Mouse (Mus musculus): ENCODE results near the gene Srrt. TPM values are rescaled to one million over a fixed set of nuclear protein-coding genes. Genes with fewer than 3 reads are reported as not detected.

The Srrt gene
- polyA plus RNA-seq, 1 experiment from 2014 or later, result 68.0 TPM

GRCm38 (mm10) chr5:137295296-137295695 is 12.2 kb downstream of the Srrt start:
- Histone ChIP-seq H3K27ac (replicated peaks) (peak overlapping the region; percentile 100), H3K9ac (peak overlapping the region; percentile 89), H3K27me3 (peaks cover 7% of the 10 kb centered on the region; the same call in 1 of the 2 replicates), H3K4me2 (peak overlapping the region; percentile 100), H3K4me1 (replicated peaks) (peaks cover 57% of the 10 kb centered on the region), H3K4me3 (replicated peaks) (peak overlapping the region; percentile 83), H3K9me3 (replicated peaks) (no peaks in the 10 kb centered on the region), H3K36me3 (replicated peaks) (peaks cover 63% of the 10 kb centered on the region)
- ATAC-seq (ENCODE audit: insufficient read depth), result no peak
- 76% methylated on average over 9 of the region's 9 CpGs for WGBS (ENCODE audit: insufficient replicate concordance)

DNA sequence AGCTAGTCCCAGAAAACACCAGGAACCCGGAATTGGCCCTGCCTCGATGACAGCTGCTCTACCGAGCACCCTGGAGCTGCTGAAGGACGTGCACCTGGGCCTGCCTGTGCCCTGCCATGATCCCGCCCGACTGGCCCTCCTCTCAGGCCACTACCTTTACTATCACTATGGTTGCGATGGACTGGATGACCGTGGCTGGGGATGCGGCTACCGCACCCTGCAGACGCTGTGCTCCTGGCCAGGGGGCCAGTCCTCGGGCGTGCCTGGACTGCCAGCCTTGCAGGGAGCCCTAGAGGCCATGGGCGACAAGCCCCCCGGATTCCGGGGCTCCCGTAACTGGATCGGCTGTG is 12.8 kb downstream of the Srrt start:
- H3K9ac ChIP-seq, result peak overlapping the region; percentile 89
- H3K27ac ChIP-seq (replicated peaks), result peak overlapping the region; percentile 100
- peaks cover 57% of the 10 kb centered on the region for H3K36me3 ChIP-seq (replicated peaks)
- H3K4me2 ChIP-seq, result peak overlapping the region; percentile 100
- H3K27me3 ChIP-seq, result peaks cover 12% of the 10 kb centered on the region
- ATAC-seq (ENCODE audit: insufficient read depth), result peak; percentile 10
- peaks cover 63% of the 10 kb centered on the region for H3K4me1 ChIP-seq (replicated peaks)
- H3K4me3 ChIP-seq (replicated peaks), result peak overlapping the region; percentile 83
- 11% methylated on average over 18 of the region's 18 CpGs for WGBS (ENCODE audit: insufficient replicate concordance)
- H3K9me3 ChIP-seq (replicated peaks), result no peaks in the 10 kb centered on the region

GRCm38 (mm10) chr5:137293839-137294743 is 13.4 kb downstream of the Srrt start, which contains the start of gene Ufsp1:
Ufsp1 (plus strand) TSS chr5:137294629.
- Histone ChIP-seq H3K9me3 (replicated peaks) (no peaks in the 10 kb centered on the region), H3K27ac (replicated peaks) (peak within 1 kb of the TSS; percentile 100), H3K27me3 (peaks cover 18% of the 10 kb centered on the region), H3K4me3 (replicated peaks) (peak within 1 kb of the TSS; percentile 83), H3K36me3 (replicated peaks) (peaks cover 51% of the 10 kb centered on the region), H3K4me2 (peak within 1 kb of the TSS; percentile 100), H3K9ac (peak within 1 kb of the TSS; percentile 89), H3K4me1 (replicated peaks) (peaks cover 69% of the 10 kb centered on the region)
- ATAC-seq (ENCODE audit: insufficient read depth), result peak; percentile 63
- WGBS (ENCODE audit: insufficient replicate concordance), result under 1% methylated on average over 52 of the region's 52 CpGs

DNA sequence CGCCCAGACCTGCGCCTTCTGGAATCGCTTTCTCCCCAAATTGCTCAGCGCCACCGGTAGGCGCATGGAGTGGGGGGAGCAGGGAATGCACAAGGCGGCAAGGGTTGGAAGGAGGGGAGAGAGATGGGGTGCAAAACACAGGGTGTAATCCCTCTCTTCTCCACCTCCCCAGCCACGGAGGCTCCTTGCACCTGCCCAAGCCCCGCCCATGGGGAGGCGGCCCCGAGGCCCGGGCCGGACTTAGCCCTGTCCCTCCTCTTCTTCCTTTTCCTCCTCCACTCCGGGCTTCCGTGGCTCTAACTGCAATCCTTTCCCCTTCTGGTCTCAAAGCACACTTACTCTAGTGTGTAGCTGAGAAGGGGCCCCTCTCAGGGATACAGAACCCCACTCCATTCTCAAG is 14.2 kb downstream of the Srrt start:
- H3K9ac ChIP-seq, result peak overlapping the region; percentile 89

GRCm38 (mm10) chr5:137291381-137291926 is 16.0 kb downstream of the Srrt start:
- H3K4me2 ChIP-seq, result peak overlapping the region; percentile 100
- WGBS (ENCODE audit: insufficient replicate concordance), result 66% methylated on average over 15 of the region's 15 CpGs
- peak overlapping the region; percentile 83 for H3K4me3 ChIP-seq (replicated peaks)

More for the DNA sequence above, 14.2 kb downstream of the Srrt start:
- Histone ChIP-seq H3K36me3 (replicated peaks) (peaks cover 43% of the 10 kb centered on the region), H3K4me1 (replicated peaks) (peaks cover 75% of the 10 kb centered on the region), H3K9me3 (replicated peaks) (no peaks in the 10 kb centered on the region), H3K27ac (replicated peaks) (peak overlapping the region; percentile 100), H3K4me2 (peak overlapping the region; percentile 100), H3K27me3 (peaks cover 25% of the 10 kb centered on the region), H3K4me3 (replicated peaks) (peak overlapping the region; percentile 83)
- WGBS (ENCODE audit: insufficient replicate concordance), result 0% methylated on average over 13 of the region's 15 CpGs
- ATAC-seq (ENCODE audit: insufficient read depth), result peak; percentile 16

DNA sequence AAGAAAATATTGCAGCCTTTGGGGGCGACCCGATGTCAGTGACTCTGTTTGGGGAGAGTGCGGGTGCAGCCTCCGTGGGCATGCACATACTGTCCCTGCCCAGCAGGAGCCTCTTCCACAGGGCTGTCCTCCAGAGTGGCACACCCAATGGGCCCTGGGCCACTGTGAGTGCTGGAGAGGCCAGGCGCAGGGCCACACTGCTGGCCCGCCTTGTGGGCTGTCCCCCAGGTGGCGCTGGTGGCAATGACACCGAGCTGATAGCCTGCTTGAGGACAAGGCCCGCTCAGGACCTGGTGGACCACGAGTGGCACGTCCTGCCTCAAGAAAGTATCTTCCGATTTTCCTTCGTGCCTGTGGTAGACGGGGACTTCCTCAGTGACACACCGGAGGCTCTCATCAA is 16.8 kb downstream of the Srrt start:
- peaks cover 17% of the 10 kb centered on the region for H3K36me3 ChIP-seq (replicated peaks)
- H3K27me3 ChIP-seq, result peaks cover 49% of the 10 kb centered on the region
- no peaks in the 10 kb centered on the region for H3K9me3 ChIP-seq (replicated peaks)
- H3K4me2 ChIP-seq, result peak overlapping the region; percentile 100
- H3K4me1 ChIP-seq (replicated peaks), result peaks cover 93% of the 10 kb centered on the region
- peak; percentile 63 for ATAC-seq (ENCODE audit: insufficient read depth)
- 13% methylated on average over 15 of the region's 15 CpGs for WGBS (ENCODE audit: insufficient replicate concordance)
- peak overlapping the region; percentile 83 for H3K4me3 ChIP-seq (replicated peaks)
- H3K27ac ChIP-seq (replicated peaks), result peak overlapping the region; percentile 100
- peak overlapping the region; percentile 89 for H3K9ac ChIP-seq

More at GRCm38 (mm10) chr5:137291381-137291926, 16.0 kb downstream of the Srrt start:
- Histone ChIP-seq H3K4me1 (replicated peaks) (peaks cover 93% of the 10 kb centered on the region), H3K27ac (replicated peaks) (peak overlapping the region; percentile 100), H3K9me3 (replicated peaks) (no peaks in the 10 kb centered on the region), H3K36me3 (replicated peaks) (peaks cover 24% of the 10 kb centered on the region), H3K9ac (peak overlapping the region; percentile 89), H3K27me3 (peaks cover 41% of the 10 kb centered on the region)
- no peak for ATAC-seq (ENCODE audit: insufficient read depth)

GRCm38 (mm10) chr5:137289591-137290365 is 17.7 kb downstream of the Srrt start:
- peaks cover 84% of the 10 kb centered on the region for H3K4me1 ChIP-seq (replicated peaks)
- peak overlapping the region; percentile 100 for H3K4me2 ChIP-seq
- peak; percentile 77 for ATAC-seq (ENCODE audit: insufficient read depth)
- peak overlapping the region; percentile 83 for H3K4me3 ChIP-seq (replicated peaks)
- peak overlapping the region; percentile 93 for H3K9ac ChIP-seq
- H3K27ac ChIP-seq (replicated peaks), result peak overlapping the region; percentile 100
- peaks cover 8% of the 10 kb centered on the region for H3K36me3 ChIP-seq (replicated peaks)
- 14% methylated on average over 13 of the region's 13 CpGs for WGBS (ENCODE audit: insufficient replicate concordance)
- H3K27me3 ChIP-seq, result peaks cover 49% of the 10 kb centered on the region
- no peaks in the 10 kb centered on the region for H3K9me3 ChIP-seq (replicated peaks)

- no peaks in the 10 kb centered on the region for H3K9me3 ChIP-seq (replicated peaks)
- H3K9ac ChIP-seq, result peak overlapping the region; percentile 93
- ATAC-seq (ENCODE audit: insufficient read depth), result peak; percentile 50
- H3K36me3 ChIP-seq (replicated peaks), result peaks cover 6% of the 10 kb centered on the region; the same call in 1 of the 2 replicates
- peak overlapping the region; percentile 100 for H3K27ac ChIP-seq (replicated peaks)
- H3K4me3 ChIP-seq (replicated peaks), result peak overlapping the region; percentile 83
- peaks cover 49% of the 10 kb centered on the region for H3K27me3 ChIP-seq
- peak overlapping the region; percentile 100 for H3K4me2 ChIP-seq
- peaks cover 78% of the 10 kb centered on the region for H3K4me1 ChIP-seq (replicated peaks)
- under 1% methylated on average over 25 of the region's 25 CpGs for WGBS (ENCODE audit: insufficient replicate concordance)
Observed at GRCm38 (mm10) chr5:137288999-137289470, 18.4 kb downstream of the Srrt start.

DNA sequence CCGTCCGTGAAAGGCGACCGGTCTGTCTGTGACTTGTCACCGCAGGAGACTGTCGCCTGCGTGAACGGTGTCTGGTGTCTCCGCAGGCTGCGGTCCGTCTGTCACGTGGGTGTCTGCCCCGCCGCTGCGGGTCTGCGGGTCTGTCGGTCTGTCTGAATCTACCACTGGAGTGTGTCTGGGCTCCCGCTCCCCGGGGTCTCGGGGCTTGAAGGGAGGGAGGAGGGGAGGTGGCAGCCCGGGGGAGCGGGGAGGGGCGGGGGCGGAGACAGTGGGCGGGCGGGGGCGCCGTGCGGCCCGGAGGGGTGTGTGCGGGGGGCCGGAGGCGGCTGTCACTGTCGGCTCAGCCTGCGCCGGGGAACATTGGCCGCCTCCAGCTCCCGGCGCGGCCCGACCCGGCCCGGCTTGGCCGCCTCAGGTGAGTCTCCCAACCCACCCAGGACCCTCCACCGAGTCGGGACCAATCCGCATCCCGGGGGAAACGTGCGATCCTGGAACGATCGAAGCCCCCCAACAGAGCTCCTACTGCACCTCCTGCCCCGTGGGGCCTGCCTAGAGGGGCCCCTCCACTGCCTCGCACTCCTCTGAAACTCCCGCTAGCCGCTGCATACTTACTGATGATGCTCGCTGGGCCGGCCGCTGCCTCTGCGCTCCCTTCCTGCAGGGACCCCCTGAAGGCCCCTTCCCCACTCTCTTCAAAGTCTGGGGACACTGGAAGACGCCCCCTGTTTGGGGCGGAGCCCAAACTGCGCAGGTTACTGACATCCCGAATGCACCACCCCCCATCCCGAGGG is 19.3 kb downstream of the Srrt start:
- under 1% methylated on average over 59 of the region's 65 CpGs for WGBS (ENCODE audit: insufficient replicate concordance)
- H3K4me2 ChIP-seq, result peak overlapping the region; percentile 100

More for the DNA sequence above, 19.3 kb downstream of the Srrt start:
- peak overlapping the region; percentile 93 for H3K9ac ChIP-seq
- no peak for ATAC-seq (ENCODE audit: insufficient read depth)
- peak overlapping the region; percentile 100 for H3K27ac ChIP-seq (replicated peaks)
- peaks cover 49% of the 10 kb centered on the region for H3K27me3 ChIP-seq
- peak overlapping the region; percentile 83 for H3K4me3 ChIP-seq (replicated peaks)
- no peaks in the 10 kb centered on the region for H3K9me3 ChIP-seq (replicated peaks)
- peaks cover 69% of the 10 kb centered on the region for H3K4me1 ChIP-seq (replicated peaks)
- peaks cover 6% of the 10 kb centered on the region; the same call in 1 of the 2 replicates for H3K36me3 ChIP-seq (replicated peaks)
